Mouse (Mus musculus) gastrocnemius, postnatal 4 days (tissue): ENCODE results near the gene Cfap58. TPM values are rescaled to one million over a fixed set of nuclear protein-coding genes. Genes with fewer than 3 reads are reported as not detected.

Source experiments
- DNase-seq, 2 experiments: peaks; one replicate each; pipeline ENCODE4 v3.0.0; 2021 to 2022; ENCODE audit warnings: low spot score in 2 of 2, mixed read lengths in 2 of 2
- long read RNA-seq, 2 experiments: library from polyadenylated mRNA; stranded (forward); transcript quantifications; one replicate each; pipeline ENCODE4 v2.0.0; 2021
- total RNA-seq, 2 experiments: library from RNA; stranded (reverse); gene quantifications; 2 replicates each; pipeline ENCODE4 v1.2.3; 2021

Cfap58 gene
- total RNA-seq = not detected
- long read RNA-seq, experiment 1 = 0 reads
- long read RNA-seq, experiment 2 = 0 reads

GRCm38 (mm10) chr19:47937443-47938406, at the start of gene Cfap58:
TSS of gene Cfap58 (plus strand) at chr19:47937675.
- peak; percentile 29 to 43 for DNase-seq

DNA sequence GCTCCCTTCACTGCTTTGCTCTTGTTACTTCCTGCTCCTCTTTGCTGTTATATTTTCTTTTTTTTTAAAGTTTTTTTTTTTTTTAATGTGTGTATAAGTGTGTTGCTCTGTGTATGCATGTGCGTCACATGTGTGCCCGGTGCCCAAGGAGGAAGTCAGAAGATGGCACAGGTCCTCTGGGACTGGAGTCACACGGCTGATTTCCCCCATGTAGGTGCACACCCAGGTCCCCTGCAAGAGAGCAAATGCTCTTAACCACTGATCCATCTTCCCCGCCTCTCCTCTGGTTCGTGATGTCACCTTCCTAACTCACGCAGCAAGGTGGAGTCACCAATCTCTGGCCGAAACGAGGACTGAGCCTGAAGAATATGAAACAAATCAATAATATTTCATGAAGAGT, 49.4 kb upstream of the Cfap58 start:
- no peak for DNase-seq

- DNase-seq = no peak
These were observed 46.9 kb upstream of the Cfap58 start for GRCm38 (mm10) chr19:47890489-47891130.

- no peak for DNase-seq
These were observed 45.7 kb upstream of the Cfap58 start for GRCm38 (mm10) chr19:47891562-47892312.

- DNase-seq = no peak
These were observed 44.4 kb upstream of the Cfap58 start for GRCm38 (mm10) chr19:47893092-47893491.

- DNase-seq = no peak
These were observed 38.9 kb upstream of the Cfap58 start for GRCm38 (mm10) chr19:47898472-47899079.

GRCm38 (mm10) chr19:47900012-47900411, 37.5 kb upstream of the Cfap58 start:
- no peak for DNase-seq

GRCm38 (mm10) chr19:47900558-47900957, 36.9 kb upstream of the Cfap58 start:
- DNase-seq = no peak

GRCm38 (mm10) chr19:47902316-47903201, 34.9 kb upstream of the Cfap58 start:
- no peak for DNase-seq

DNA sequence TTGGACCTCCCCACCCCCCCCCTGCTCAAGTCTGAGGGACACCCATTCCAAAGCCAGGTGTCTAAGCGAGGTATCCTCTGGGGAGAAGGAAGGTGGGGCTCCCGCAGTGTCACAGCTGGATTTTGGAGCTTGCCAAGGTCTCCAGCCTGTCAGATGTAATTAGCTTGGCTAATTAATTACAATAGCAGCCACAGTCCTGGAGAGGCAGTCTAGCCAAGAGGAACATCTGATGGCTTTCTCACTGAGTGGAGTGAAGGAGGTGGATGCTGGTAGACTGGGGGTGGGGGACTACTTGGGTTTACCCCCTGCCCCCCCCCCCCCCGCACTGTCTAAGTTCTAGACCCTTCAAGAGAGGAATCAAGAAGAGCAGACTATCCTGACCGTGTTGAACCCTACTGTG, 33.8 kb upstream of the Cfap58 start:
- DNase-seq = no peak

DNA sequence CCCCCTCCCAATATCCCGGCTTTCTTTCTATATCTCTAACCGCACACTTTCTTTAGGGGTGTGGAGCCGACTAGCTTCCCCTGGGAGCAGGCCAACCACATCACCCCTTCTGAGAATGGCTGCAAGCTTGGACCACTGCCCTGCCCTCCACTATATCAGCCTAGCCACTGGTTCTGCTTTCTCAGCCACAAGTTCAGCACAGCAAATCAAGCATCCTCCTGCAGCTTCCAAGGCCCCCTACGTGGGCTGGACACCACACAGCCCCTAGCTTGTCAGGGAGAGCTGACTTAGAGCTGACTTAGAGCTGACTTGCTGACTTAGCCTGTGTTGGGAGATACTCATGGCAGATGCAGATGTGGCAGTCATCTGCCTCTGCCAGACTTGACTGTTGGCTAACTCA, 32.4 kb upstream of the Cfap58 start:
- DNase-seq = no peak

GRCm38 (mm10) chr19:47905603-47906002, 31.9 kb upstream of the Cfap58 start:
- DNase-seq = no peak

DNA sequence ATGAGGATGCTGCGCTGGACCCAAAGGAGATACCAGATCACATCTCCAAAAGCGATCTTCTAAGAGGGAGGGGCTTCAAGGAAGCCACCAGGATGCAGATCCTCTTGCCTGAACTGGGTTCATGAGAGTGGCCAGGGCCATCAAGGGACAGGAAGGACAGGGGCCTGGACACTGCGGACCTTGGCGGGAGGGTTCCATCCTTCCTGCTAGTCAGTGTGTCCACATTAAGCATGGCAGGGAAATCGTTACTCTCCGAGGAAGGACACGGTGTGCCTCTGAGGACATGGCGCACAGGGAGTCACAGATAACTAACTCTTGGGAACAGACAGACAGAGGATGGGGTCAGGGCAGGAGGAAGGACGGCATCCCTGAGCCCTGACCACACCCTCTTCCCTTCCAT, 29.9 kb upstream of the Cfap58 start:
- no peak for DNase-seq

- DNase-seq = no peak
These were observed 28.5 kb upstream of the Cfap58 start for GRCm38 (mm10) chr19:47908961-47909371.

DNA sequence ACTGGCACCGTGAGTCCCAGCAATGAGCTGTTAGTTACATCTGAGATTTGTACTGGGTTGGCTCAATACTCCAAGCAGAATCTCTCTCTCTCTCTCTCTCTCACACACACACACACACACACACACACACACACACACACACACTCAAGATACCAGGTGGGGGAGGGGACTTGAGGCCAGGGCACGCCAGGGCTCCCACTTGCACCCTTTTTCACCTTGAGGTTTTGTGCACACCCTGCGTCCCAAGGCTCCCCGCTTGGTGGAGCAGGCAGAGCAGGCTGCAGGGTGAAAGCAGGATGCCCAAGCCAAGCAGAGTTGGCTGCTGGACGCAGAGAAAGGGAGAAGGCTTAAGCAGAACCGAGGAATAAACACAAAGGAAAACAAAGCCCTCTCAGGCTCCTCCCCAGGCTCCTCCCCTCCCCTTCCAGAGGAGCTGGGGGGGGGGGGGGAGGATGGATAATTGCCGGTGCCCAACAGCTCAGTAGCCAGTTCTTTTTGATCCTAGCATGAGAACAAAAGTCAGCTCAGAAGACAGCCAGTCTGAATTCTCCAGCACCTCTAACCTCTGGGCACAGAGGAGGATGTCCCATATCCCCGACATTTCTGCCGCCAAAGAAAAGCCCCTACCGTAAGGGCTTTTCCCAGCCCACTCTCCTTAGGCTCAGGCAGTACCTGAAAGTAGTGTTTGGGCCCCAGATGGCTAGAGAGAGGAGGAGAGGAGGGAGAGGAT, 27.9 kb upstream of the Cfap58 start:
- DNase-seq = no peak

DNA sequence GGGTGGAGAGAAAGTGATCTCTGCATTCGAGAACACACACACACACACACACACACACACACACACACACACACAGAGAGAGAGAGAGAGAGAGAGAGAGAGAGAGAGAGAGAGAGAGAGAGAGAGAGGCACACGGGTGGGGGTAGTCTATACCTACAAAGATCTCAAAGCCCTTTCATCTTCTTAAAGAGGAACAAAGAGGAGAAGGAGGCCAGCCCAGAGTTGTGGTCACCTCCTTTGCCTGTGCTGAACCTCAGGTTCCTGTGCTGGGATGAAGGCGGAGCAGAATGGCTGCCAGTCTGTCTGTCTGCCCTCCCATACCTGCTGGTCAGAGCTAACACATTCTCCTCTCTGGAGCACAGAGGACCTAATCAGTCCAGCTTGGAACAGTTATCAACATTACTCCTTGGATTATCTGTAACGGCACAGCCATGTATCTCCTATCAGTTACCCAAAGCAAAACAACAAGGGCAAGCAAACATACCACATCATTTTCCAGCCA, 27.3 kb upstream of the Cfap58 start:
- no peak for DNase-seq

DNA sequence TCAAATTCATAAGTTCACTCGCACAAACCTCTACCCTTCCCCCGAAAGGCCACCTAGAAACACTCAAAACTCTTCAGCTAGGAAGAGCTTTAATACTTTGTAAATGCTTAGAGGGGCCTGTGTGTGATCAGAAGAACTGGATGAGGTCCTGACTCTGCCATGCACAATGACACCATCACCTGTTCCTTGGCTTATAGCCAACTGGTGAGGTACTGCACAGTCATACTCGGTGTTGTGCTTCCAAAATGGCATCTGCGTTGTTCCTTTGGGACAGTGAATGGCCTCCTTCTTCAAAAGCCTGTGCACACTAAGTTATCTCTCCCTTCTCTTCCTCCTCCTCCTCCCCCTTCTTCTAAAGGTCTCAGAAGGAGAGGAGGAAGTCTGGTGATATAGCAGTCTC, 26.7 kb upstream of the Cfap58 start:
- no peak for DNase-seq

DNA sequence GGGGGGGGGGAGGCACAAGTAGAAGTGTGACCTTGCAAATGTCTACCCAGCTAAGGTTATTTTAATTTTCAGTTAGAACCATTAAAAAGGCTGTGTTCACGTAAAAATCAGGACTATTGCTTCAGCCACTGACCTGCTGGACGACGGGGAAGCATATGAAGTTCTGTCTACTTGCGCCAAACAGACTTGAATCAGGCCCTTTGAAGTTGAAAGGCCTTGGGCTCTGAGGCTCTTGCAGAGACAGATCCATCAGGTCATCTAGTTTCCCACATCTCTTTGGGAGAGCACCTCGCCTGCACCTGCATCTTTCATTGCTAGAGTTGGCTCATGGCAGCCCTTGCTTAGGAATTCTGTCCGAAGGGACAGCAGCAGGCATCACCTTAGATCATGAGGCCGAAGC, 24.1 kb upstream of the Cfap58 start:
- no peak for DNase-seq

DNA sequence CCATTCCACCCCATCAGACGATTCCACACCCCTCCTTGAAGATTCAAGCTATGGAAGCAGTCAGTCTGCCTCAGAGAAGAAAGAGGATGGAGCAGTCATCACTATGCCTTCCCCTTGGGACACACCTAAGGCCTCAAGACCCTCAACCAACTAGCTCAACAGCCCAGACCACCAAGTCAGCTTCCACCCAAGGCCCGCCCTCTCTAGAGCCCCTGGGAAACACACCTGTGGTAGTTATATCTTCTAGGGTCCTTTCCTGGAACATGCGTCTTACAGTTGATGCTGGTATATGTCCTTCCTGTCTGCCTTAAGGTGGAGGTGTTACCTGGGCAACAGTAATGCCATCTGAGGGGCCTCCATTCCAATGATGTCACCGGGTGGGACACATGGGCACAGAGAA, 23.3 kb upstream of the Cfap58 start:
- DNase-seq = no peak
